Mouse (Mus musculus) inflammation-experienced regulatory T-cells, adult 16 weeks (primary cell): ENCODE results near the gene Col13a1. TPM values are rescaled to one million over a fixed set of nuclear protein-coding genes. Genes with fewer than 3 reads are reported as not detected.

Source experiments
- polyA plus RNA-seq: library from polyadenylated mRNA; unstranded; fragments of 100-300 nt; shearing (Covaris generic); gene quantifications from one replicate; pipeline ENCODE4 v1.2.1, GENCODE M21; 2017

The Col13a1 gene
- polyA plus RNA-seq, result not detected

DNA sequence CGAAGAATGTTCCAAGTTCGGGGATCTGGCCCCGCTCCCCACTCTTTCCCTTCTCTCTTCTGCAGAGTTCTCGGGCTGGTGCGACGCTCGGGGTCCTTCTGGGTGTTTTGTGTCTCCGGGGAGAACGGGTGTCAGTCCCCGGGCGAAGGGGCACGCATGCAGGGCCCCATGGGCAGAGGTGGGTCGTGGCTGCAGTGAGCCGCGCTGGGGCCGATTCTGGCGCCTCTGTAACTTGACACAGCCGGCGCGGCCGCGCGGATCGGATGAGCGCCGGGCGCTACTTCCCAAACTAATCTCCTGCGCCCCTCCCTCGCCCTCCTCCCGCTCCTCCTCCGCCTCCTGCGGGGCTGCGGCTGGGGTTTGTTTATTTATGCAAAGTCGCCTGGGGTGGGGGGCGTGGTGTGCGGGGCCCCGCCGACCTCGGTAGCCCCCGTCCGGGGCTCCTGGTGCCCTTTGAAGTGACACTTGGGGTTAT is at the start of gene Col13a1:
Col13a1 (minus strand) TSS at position 243 of the 475 bp plus-strand sequence.

Other genes starting within 250 kb of the Col13a1 start
- gene H2afy2, start 195.0 kb downstream of the Col13a1 start, polyA plus RNA-seq, result 0.22 TPM
- gene Neurog3, start 154.0 kb upstream of the Col13a1 start, polyA plus RNA-seq, result not detected
- 20.5 TPM for gene Fam241b, start 164.8 kb upstream of the Col13a1 start, polyA plus RNA-seq